ENCODE assay signal across 21 mouse cellular contexts in the genomic region with DNA sequence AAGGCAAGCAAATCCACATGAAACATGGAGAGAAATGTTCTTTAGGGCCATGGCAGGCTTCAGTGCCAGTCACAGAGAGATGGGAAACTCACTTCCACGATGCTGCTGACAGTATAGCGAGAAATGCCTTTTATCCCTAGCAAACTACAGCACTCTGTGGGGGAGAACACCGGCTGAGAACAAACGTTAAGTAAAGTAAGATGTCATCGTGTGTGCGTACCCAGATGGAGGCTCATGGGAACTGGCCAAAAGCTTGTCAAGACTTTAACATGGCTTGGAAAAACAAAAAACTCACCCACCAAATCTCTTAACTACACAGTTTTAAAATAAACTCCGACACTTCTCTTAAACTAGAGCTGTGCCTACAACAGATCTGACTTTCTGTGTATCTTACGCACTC.
DNase-seq lines count a peak whose midpoint lies in the region; ATAC-seq and TF ChIP-seq lines count a peak whose summit lies in the region.
"Had no signal": no experiment of that assay in that cellular context is flagged by ENCODE, and none has a peak within 500 bp of the region (broad histone marks: within the 10 kb centered on the region; RNA-seq: fewer than 3 reads in every experiment).

No protein-coding gene starts in this region.

- WGBS in embryonic facial prominence, embryonic 14.5 days = 41% methylated on average over 8 of the region's 8 CpGs

- no peak overlapping the region for H3K4me3 ChIP-seq in embryonic facial prominence, embryonic 14.5 days (ENCODE audit: low read depth, low read length)
- H3K4me3 ChIP-seq: heart, adult 2 months; hindbrain, embryonic 15.5 days; intestine, embryonic 15.5 days; limb, embryonic 15.5 days; megakaryocyte, embryonic 14.5 days; midbrain, embryonic 15.5 days; myocyte had no signal

- H3K4me1 ChIP-seq in embryonic facial prominence, embryonic 14.5 days (ENCODE audit: control insufficient read depth, insufficient read depth, low read length) = no peaks in the 10 kb centered on the region; the same call in 1 of the 2 replicates
- H3K4me1 ChIP-seq: intestine, embryonic 15.5 days; midbrain, embryonic 15.5 days had no signal

- peak; percentile 72 for ATAC-seq in frontal cortex, adult (ENCODE audit: low TSS enrichment)
- ATAC-seq in embryonic facial prominence, embryonic 14.5 days (ENCODE audit: low read depth) = no peak
- ATAC-seq: intestine, embryonic 15.5 days; midbrain, embryonic 15.5 days had no signal

- TF ChIP-seq POLR2A in brain, embryonic 14.5 days (IDR thresholded peaks at IDR 0.05; ENCODE audit: borderline replicate concordance, extremely low read depth, insufficient read depth, insufficient read length, poor library complexity, severe bottlenecking) = no peak

- no peaks in the 10 kb centered on the region for H3K27me3 ChIP-seq in embryonic facial prominence, embryonic 14.5 days (replicated peaks; ENCODE audit: control insufficient read depth, insufficient read depth, low read length)
- H3K27me3 ChIP-seq: hindbrain, embryonic 15.5 days; intestine, embryonic 15.5 days; limb, embryonic 15.5 days; midbrain, embryonic 15.5 days had no signal

- TF ChIP-seq CTCF in brain, embryonic 14.5 days (IDR thresholded peaks at IDR 0.05; ENCODE audit: borderline replicate concordance, extremely low read depth, insufficient read depth, insufficient read length) = no peak

- H3K4me2 ChIP-seq in embryonic facial prominence, embryonic 14.5 days (ENCODE audit: low read depth, low read length) = no peak overlapping the region
- H3K4me2 ChIP-seq: hindbrain, embryonic 15.5 days; intestine, embryonic 15.5 days; limb, embryonic 15.5 days; midbrain, embryonic 15.5 days had no signal

- H3K9me3 ChIP-seq in embryonic facial prominence, embryonic 14.5 days (ENCODE audit: control insufficient read depth, low read length) = no peaks in the 10 kb centered on the region
- H3K9me3 ChIP-seq: hindbrain, embryonic 15.5 days; intestine, embryonic 15.5 days; limb, embryonic 15.5 days; megakaryocyte, embryonic 14.5 days; midbrain, embryonic 15.5 days had no signal

- H3K9ac ChIP-seq in embryonic facial prominence, embryonic 14.5 days (ENCODE audit: low read depth, low read length) = no peak overlapping the region
- H3K9ac ChIP-seq: hindbrain, embryonic 15.5 days; intestine, embryonic 15.5 days; limb, embryonic 15.5 days; midbrain, embryonic 15.5 days had no signal

- H3K36me3 ChIP-seq in embryonic facial prominence, embryonic 14.5 days (ENCODE audit: control insufficient read depth, insufficient read depth, low read length) = no peaks in the 10 kb centered on the region
- H3K36me3 ChIP-seq: hindbrain, embryonic 15.5 days; intestine, embryonic 15.5 days; limb, embryonic 15.5 days; midbrain, embryonic 15.5 days had no signal

- no peak for DNase-seq in frontal cortex, postnatal 14 days (ENCODE audit: low spot score in 2 of 2)
- DNase-seq in brain, embryonic 14.5 days (ENCODE audit: low read depth) = peak; percentile 62
- DNase-seq in embryonic facial prominence, embryonic 14.5 days (ENCODE audit: low spot score) = peak; percentile 63
- DNase-seq in right cerebral cortex, postnatal 25 days = peak; percentile 8
- DNase-seq in urinary bladder, adult 18-20 months (ENCODE audit: low spot score in 2 of 2) = no peak
- no peak for DNase-seq in retina, postnatal 1 day
- DNase-seq: cerebellum, adult 9-11 months; gastrocnemius, postnatal 25 days; heart, adult 2 months; heart, postnatal 36 days; kidney, adult 9 months; kidney, postnatal 36 days; lung, postnatal 14 days; spleen, adult 18-20 months had no signal

- peak overlapping the region; percentile 45; the same call in 1 of the 2 replicates for H3K27ac ChIP-seq in embryonic facial prominence, embryonic 14.5 days (replicated peaks; ENCODE audit: low read depth, low read length)
- H3K27ac ChIP-seq: heart, adult 2 months; hindbrain, embryonic 15.5 days; intestine, embryonic 15.5 days; limb, embryonic 15.5 days; midbrain, embryonic 15.5 days had no signal

Comparison
In these comparisons a context has a peak if more than half of its experiments do, and no peak if none do; other contexts are left out.
1. DNase-seq: peak in brain, embryonic 14.5 days (single experiment), embryonic facial prominence, embryonic 14.5 days (single experiment) and right cerebral cortex, postnatal 25 days (single experiment); none in frontal cortex, postnatal 14 days (0 of 2), urinary bladder, adult 18-20 months (0 of 2) and retina, postnatal 1 day (single experiment).